Mouse (Mus musculus) c-Kit-positive CD71-positive TER-119-negative erythroid progenitor cells, embryonic 14.5 days (primary cell): ENCODE data around the gene Syt17.

ENCODE experiments used
- DNase-seq: peaks from one replicate; pipeline ENCODE4 v3.0.0-alpha.2; 2013; ENCODE audit warnings: low read depth

The Syt17 gene

DNA sequence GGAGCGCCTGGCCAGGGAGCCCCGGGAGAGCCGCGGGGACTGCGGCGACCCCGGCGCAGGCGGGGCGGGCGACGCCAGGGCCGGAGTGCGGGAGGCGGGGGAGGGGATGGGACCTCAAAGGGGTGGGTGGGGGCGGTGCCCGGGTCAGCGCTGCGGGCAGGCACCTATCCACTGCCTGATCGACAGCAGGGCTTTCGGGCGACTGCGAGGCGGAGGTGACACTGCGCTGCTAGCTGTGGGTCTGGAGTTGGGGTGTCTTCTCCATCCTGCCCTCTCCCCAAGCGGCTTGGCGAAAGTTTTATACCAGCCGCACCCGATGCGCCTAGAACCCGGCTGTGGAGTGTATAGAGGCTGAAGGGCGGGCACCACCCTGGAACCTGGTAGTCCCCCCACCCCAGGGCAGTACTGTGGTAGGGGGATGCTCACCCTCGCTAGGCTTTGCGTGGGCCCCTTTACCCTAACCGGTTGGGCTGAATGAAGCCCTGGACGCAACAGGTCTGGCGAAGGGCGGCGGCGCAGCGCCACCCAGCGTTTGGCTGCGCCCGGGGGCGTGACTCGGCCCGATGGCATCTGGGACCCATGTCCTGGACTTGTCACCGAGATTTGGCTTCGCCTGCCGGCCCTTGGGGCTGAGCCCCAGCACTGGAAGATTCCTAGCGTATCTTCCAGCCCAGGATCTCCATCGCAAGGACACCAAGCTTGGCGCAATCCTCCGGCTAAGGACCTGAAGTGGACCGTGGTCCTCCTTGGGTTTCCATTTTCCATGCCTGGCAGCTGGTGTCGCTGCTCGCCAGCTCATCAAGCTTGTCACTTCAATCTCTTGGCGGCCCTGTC is at the start of gene Syt17:
Gene Syt17 (minus strand): TSS at position 89 of the 834 bp plus-strand sequence.
- DNase-seq, result no peak

GRCm38 (mm10) chr7:118494892-118495579 is 47.0 kb upstream of the Syt17 start:
- DNase-seq, result no peak

- DNase-seq, result no peak
Observed at GRCm38 (mm10) chr7:118493892-118494291, 45.9 kb upstream of the Syt17 start.

DNA sequence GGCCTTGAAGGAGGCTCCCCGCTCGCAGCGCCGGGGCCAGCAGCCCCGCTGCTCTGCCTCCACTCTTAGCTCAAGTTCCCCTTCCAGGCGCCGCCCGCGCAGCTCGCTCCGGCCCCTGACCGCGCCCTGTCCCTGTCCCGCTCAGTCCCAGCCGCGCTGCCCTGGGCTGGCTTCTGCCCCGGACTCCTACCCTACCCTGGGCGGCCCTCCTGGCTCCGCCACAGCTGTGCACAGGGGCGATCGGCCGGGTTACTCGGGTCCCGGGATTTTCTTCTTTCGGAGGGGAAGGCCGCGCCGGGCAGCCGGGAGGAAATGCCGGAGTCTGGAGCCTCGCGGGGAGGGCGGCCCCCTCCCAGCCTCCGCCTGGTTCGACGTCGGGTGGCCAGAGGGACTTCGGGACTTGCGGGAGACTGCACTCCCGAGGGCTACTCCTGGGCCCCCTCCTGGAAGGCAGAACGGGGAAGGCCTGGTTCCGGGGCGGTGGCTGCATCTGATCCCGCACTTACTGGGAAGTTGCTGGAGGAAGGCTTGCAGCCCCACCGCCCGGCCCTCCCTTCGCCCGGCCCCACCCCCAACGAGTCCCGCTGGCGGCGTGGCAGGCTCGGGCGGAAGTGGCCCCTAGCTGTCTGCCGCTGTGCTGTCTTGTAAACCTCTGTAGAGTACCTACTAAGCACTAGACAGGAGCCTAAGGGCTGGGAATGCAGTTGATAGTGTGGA is 43.6 kb upstream of the Syt17 start, which contains the start of gene Itpripl2:
Gene Itpripl2 (minus strand): TSS at position 545 of the 717 bp plus-strand sequence.
- no peak for DNase-seq

GRCm38 (mm10) chr7:118490666-118491430 is 42.8 kb upstream of the Syt17 start:
- DNase-seq, result no peak

- no peak for DNase-seq
Observed at GRCm38 (mm10) chr7:118489706-118490665, 42.0 kb upstream of the Syt17 start.

DNA sequence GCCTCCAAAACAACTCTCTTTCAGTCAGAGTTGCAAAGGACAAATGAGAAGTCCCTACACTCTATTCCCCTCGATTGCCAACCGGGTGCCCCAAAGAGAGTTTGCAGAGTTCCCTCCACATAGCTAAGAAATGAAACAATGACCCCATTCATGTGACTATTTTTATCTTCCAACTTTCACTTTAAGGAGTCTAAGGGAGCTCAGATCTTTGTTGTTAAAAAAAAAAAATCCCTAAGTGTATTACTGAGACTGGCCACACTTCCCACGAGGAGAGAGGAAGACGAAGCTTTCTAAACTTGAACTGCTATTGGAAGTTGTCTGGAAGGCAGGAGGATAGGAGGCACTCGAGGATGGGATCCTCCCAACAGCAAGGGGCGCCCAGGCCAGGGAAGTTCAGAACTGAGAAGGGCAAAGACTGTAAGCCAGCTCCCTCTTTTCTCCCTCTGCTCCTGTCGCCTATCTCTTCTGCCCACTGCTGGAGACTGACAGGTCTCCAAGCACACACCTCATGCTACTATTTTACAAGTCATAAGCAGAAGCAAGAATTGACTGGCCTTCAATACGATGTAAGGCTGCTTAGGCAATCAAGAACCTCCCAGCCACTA is 40.1 kb upstream of the Syt17 start:
- DNase-seq, result no peak

GRCm38 (mm10) chr7:118486917-118487316 is 38.9 kb upstream of the Syt17 start:
- DNase-seq, result no peak

- no peak for DNase-seq
Observed at GRCm38 (mm10) chr7:118483996-118484395, 36.0 kb upstream of the Syt17 start.

DNA sequence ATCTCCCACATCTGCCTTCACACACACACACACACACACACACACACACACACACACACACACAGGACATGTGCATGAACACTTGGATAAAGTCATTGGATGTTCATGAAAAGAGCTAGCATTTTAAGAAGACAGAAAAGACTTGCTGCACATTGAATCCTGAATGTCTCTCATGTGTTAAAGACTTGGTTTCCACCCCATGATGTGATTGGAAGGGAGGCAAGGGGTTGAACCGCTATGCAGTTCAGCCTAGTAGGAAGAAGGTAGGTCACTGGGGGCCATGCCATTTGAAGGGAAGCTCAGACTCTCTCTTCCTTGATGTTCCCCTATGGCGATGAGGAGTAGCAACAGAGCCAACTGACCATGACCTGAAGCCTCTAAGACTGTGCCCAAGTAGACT is 34.0 kb upstream of the Syt17 start:
- DNase-seq, result no peak

DNA sequence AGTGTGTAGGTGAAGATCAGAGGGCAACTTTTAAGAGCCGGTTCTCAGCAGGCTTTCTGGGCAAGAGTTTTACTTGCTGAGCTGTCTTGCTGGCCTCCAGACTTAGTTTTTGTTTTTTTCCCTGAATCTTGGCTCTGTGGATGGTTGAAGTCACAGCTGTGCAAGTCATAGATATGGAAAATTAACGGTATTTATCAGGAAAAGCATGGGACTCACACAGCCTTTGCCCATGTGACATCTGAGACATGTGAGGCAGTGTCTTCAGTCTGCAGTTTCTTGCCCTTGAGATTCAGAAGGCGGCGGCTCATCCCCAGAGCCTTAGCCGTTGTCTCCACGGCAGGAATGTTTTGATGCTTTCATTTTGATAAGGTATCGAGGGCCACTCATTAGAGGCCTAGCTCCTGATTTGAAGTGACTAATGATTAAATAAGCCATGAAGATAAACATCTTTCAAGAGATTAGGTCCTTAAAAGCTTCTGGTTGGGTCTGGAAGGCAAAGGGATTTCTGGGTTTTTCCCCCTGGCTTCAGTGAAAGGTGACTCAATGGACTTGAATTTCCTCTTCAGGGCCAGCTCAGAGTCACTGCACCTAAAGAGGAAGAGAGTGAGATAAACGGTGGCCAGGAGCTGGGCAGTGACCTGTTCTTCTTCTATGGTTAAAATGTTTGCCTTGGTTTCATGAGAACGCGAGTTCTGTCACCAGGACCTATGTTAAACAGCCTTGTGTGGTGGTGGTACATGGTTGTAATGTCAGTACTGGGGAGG is 33.2 kb upstream of the Syt17 start:
- DNase-seq, result no peak

DNA sequence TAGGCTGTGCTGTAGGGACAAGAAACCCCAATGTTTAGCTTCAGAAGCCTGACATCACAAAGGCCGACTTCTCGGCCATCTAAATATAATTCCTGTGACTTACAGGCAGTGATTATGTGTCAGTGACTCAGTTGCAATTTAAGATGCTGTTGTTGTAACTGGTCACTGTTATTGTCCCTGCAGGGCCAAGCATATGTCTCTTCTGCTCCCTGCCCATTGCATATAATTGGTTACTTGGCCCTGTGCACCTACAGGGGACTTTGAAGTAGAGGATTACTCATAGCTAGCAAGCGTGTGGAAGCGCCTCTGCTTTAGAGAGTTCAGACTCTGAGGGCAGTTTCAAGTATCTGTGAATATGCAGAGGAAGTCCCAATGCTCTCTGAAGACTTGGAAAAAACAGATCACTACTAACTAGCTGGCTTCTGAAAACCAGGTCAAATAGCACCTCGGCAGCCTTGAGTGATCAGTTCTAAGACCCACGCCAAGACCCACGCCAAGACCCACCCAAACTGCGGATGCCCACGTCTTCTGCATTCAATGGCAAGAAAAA is 32.2 kb upstream of the Syt17 start:
- DNase-seq, result no peak

GRCm38 (mm10) chr7:118478835-118479312 is 30.9 kb upstream of the Syt17 start:
- no peak for DNase-seq

- no peak for DNase-seq
Observed at GRCm38 (mm10) chr7:118476428-118476827, 28.4 kb upstream of the Syt17 start.

GRCm38 (mm10) chr7:118475008-118475705 is 27.1 kb upstream of the Syt17 start:
- DNase-seq, result no peak

DNA sequence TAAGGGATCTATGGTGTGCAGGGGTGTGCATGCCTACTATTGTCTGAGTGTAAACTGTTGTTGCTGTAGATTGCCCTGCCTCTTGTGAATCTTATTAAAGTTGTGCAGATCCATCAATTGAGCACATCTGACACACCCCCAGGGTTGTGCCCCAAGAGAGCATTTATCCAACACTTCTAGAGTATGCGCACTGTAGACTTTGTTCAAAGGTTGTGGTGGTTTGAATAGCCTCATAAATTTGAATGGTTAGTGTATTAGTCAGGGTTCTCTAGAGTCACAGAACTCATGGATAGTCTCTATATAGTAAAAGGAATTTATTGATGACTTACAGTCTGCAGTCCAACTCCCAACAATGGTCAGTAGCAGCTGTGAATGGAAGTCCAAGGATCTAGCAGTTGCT is 24.9 kb upstream of the Syt17 start:
- no peak for DNase-seq

DNA sequence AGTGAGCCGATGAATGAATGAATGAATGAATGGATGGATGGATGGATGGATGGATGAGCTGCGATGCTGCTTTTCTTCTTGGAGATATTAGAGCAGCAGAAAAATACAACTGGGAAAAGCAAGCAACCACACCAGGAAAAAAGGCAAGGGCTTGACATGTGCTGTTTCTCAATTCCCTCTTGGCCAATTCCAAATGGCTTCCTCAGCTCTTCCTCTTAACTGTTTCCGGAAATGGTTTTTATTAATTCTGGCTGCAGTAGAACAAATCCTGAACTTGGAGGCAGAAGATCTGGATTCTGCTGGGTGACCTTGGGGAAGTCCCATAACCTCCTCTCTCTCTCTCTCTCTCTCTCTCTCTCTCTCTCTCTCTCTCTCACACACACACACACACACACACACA is 20.0 kb upstream of the Syt17 start:
- DNase-seq, result no peak

- DNase-seq, result no peak
Observed at GRCm38 (mm10) chr7:118464432-118464831, 16.4 kb upstream of the Syt17 start.
